Mouse (Mus musculus) intestine, postnatal 0 days (tissue): Measurements from ENCODE around the gene Gm21915. TPM values are rescaled to one million over a fixed set of nuclear protein-coding genes. Genes with fewer than 3 reads are reported as not detected.

Experiments used
- ATAC-seq: fragments of 200-750 bp; cut with Nextera tagmentation; 2 replicates; pipeline ENCODE4 v1.8.0; 2017; ENCODE audit warnings: mild to moderate bottlenecking, moderate TSS enrichment, moderate library complexity
- H3K27ac ChIP-seq: fragments of 300-500 bp; sonication (generic); 2 replicates; pipeline ENCODE4 v1.5.1; 2014; ENCODE audit warnings: mild to moderate bottlenecking, low read depth, low read length, moderate library complexity
- H3K27me3 ChIP-seq: fragments of 300-500 bp; sonication (generic); replicated peaks from 2 replicates; pipeline ENCODE4 v1.6.1; 2014; ENCODE audit warnings: low read length, mixed read lengths; ENCODE audit not compliant: control insufficient read depth, insufficient read depth
- H3K36me3 ChIP-seq: fragments of 300-500 bp; sonication (generic); 2 replicates; pipeline ENCODE4 v1.6.1; 2014; ENCODE audit warnings: mild to moderate bottlenecking, moderate library complexity; ENCODE audit not compliant: control insufficient read depth, insufficient read depth
- H3K4me1 ChIP-seq: fragments of 300-500 bp; sonication (generic); replicated peaks from 2 replicates; pipeline ENCODE4 v1.6.1; 2014; ENCODE audit warnings: antibody characterized with exemption, low read length, mixed read lengths; ENCODE audit not compliant: control insufficient read depth, insufficient read depth
- H3K4me2 ChIP-seq: fragments of 300-500 bp; sonication (generic); replicated peaks from 2 replicates; pipeline ENCODE4 v1.6.1; 2014; ENCODE audit warnings: low read depth, mild to moderate bottlenecking, moderate library complexity
- H3K4me3 ChIP-seq: fragments of 300-500 bp; sonication (generic); 2 replicates; pipeline ENCODE4 v1.5.1; 2014; ENCODE audit warnings: low read depth, low read length
- H3K9ac ChIP-seq: fragments of 300-500 bp; sonication (generic); 2 replicates; pipeline ENCODE4 v1.6.1; 2014; ENCODE audit warnings: mild to moderate bottlenecking, low read depth, low read length
- H3K9me3 ChIP-seq: fragments of 300-500 bp; sonication (generic); 2 replicates; pipeline ENCODE4 v1.6.1; 2016; ENCODE audit warnings: mixed run types; ENCODE audit not compliant: control insufficient read depth
- CTCF ChIP-seq: sonication (generic); IDR thresholded peaks from 2 replicates; pipeline ENCODE4 v1.5.1; 2016; ENCODE audit warnings: low read depth, mild to moderate bottlenecking, control low read depth, antibody characterized with exemption, moderate library complexity
- WGBS: fragments of 180-500 bp; shearing (Covaris S2); extraction: QIAGEN DNeasy Blood & Tissue Kit; methylation state at CpG from one replicate; pipeline ENCODE4 v1.1.7; 2014; 5-methylcytosine and 5-hydroxymethylcytosine counted together
- polyA plus RNA-seq: library from polyadenylated mRNA; unstranded; fragments of >200 nt; fragmentation: Nextera tagmentation; extraction: Ambion mirVana; gene quantifications from 2 replicates; pipeline ENCODE4 v1.2.1, GENCODE M21; 2015

Gene Gm21915
- polyA plus RNA-seq, 1 experiment from 2014 or later, result not detected

- 2% methylated on average over 39 of the region's 53 CpGs for whole genome bisulfite sequencing
- ATAC-seq, result 0 out of 2 replicates have a peak, but pooled peaks have one; percentile 25
- H3K4me1 ChIP-seq, result peaks cover 4% of the 10 kb centered on the region; the same call in 1 of the 2 replicates
- peaks cover 26% of the 10 kb centered on the region for H3K27me3 ChIP-seq
- H3K9me3 ChIP-seq, result no peaks in the 10 kb centered on the region
- H3K4me3 ChIP-seq, result peak within 1 kb of the TSS; percentile 51
- peak within 1 kb of the TSS; percentile 71 for H3K4me2 ChIP-seq
- H3K27ac ChIP-seq, result peak within 1 kb of the TSS; percentile 74
- TF ChIP-seq CTCF, result no peak
- H3K36me3 ChIP-seq, result no peaks in the 10 kb centered on the region
- peak within 1 kb of the TSS; percentile 43 for H3K9ac ChIP-seq
These were observed 15.5 kb downstream of the Gm21915 start, which contains the start of gene Clmp for GRCm38 (mm10) chr9:40685801-40686420. Gene Clmp (plus strand): TSS chr9:40685962.

DNA sequence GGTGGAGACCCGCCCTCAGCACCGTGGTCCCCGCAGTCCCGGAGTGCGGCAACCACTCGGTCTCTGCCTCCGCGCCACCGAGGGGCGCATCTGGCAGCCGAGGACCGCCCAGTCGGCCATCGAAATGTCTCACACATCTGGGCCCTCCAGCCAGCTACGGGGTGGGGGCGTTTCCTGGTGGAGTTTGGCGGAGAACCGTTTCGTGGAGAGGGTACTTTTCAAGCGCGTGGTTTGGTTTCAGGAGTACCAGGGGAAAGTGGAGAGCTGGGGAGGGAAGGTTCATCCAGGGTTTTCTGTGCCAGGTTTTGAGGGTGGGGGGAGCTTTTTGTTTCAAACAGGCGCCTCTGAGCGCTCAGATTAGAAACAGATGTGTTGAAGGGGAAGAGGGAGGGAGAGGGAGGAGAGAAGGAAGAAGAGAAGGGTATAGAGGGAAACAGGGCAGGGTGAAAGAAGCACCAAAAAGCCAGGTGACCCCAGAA, 16.0 kb downstream of the Gm21915 start:
- Histone ChIP-seq H3K27ac (peak overlapping the region; percentile 74), H3K4me2 (peak overlapping the region; percentile 71), H3K36me3 (no peaks in the 10 kb centered on the region), H3K4me1 (peaks cover 4% of the 10 kb centered on the region; the same call in 1 of the 2 replicates), H3K4me3 (peak overlapping the region; percentile 51), H3K9ac (peak overlapping the region; percentile 43), H3K27me3 (peaks cover 26% of the 10 kb centered on the region), H3K9me3 (no peaks in the 10 kb centered on the region)
- ATAC-seq, result 0 out of 2 replicates have a peak, but pooled peaks have one; percentile 28
- 1% methylated on average over 23 of the region's 23 CpGs for WGBS
- 0 out of 2 replicates have a peak, but pooled peaks have one; percentile 12 for TF ChIP-seq CTCF

DNA sequence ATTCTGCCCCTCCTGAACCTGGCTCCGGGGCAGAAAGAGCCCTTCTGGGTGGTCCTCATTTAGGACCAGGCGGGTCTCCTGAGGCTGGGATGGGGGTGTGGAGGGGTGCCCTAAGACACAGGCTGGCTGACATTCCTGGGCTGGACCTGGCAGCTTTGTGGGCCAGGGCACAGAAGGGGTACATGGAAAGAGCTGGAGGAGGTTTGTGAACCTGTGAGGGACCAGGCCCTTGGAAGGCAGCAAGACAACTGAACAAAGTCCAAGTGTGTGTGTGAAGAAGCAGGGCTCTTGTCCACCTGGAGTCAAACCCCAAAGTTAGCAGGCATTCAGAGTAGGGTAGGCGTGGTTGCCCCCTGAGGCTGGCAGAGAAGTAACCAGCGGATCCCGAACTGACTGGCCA, 16.6 kb downstream of the Gm21915 start:
- peaks cover 26% of the 10 kb centered on the region for H3K27me3 ChIP-seq
- H3K9ac ChIP-seq, result peak overlapping the region; percentile 43; the same call in 1 of the 2 replicates
- peak overlapping the region; percentile 71 for H3K4me2 ChIP-seq
- no peak overlapping the region for H3K27ac ChIP-seq
- peaks cover 4% of the 10 kb centered on the region; the same call in 1 of the 2 replicates for H3K4me1 ChIP-seq
- TF ChIP-seq CTCF, result no peak
- ATAC-seq, result no peak
- H3K4me3 ChIP-seq, result peak overlapping the region; percentile 51
- no peaks in the 10 kb centered on the region for H3K36me3 ChIP-seq
- no peaks in the 10 kb centered on the region for H3K9me3 ChIP-seq
- 53% methylated on average over 5 of the region's 5 CpGs for WGBS

- no peak overlapping the region for H3K9ac ChIP-seq
- H3K36me3 ChIP-seq, result no peaks in the 10 kb centered on the region
- 49% methylated on average over 3 of the region's 3 CpGs for WGBS
- H3K27me3 ChIP-seq, result peaks cover 26% of the 10 kb centered on the region
- H3K4me3 ChIP-seq, result peak overlapping the region; percentile 51
- no peak overlapping the region for H3K27ac ChIP-seq
- no peak for ATAC-seq
- H3K4me2 ChIP-seq, result peak overlapping the region; percentile 71
- H3K4me1 ChIP-seq, result peaks cover 4% of the 10 kb centered on the region; the same call in 1 of the 2 replicates
- TF ChIP-seq CTCF, result no peak
- H3K9me3 ChIP-seq, result no peaks in the 10 kb centered on the region
These were observed 17.1 kb downstream of the Gm21915 start for GRCm38 (mm10) chr9:40687553-40687952.

DNA sequence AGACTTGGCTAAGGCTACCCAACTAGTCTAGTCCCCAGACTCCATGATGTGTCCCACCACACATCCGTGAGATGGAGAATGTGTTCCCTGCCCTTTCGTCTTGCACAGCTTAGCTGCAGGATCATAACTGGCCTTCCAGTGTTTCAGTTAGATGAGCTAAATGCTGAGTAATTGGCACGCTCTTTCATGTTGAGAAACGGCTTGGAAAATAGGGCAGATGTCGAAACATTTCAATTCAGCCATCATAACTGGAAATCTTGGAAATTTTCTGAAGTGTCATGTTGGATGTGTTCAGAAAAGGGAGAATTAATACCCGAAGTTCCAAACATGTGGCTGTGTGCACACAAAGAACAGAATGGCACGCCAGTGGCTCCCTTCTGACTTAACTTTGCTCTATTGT, 20.1 kb downstream of the Gm21915 start:
- Histone ChIP-seq H3K4me1 (peaks cover 4% of the 10 kb centered on the region; the same call in 1 of the 2 replicates), H3K9me3 (no peaks in the 10 kb centered on the region), H3K9ac (no peak overlapping the region), H3K4me3 (no peak overlapping the region), H3K4me2 (no peak overlapping the region), H3K27ac (no peak overlapping the region), H3K36me3 (no peaks in the 10 kb centered on the region), H3K27me3 (peaks cover 20% of the 10 kb centered on the region)
- TF ChIP-seq CTCF, result no peak
- no peak for ATAC-seq
- 89% methylated on average over 7 of the region's 7 CpGs for WGBS

- no peak for ATAC-seq
- no peak overlapping the region for H3K4me3 ChIP-seq
- no peak for TF ChIP-seq CTCF
- H3K27ac ChIP-seq, result no peak overlapping the region
- H3K9ac ChIP-seq, result no peak overlapping the region
- no peak overlapping the region for H3K4me2 ChIP-seq
- H3K27me3 ChIP-seq, result no peaks in the 10 kb centered on the region
- no peaks in the 10 kb centered on the region for H3K36me3 ChIP-seq
- WGBS, result 37% methylated on average over 3 of the region's 3 CpGs
- H3K9me3 ChIP-seq, result no peaks in the 10 kb centered on the region
- H3K4me1 ChIP-seq, result no peaks in the 10 kb centered on the region
These were observed 22.6 kb downstream of the Gm21915 start for GRCm38 (mm10) chr9:40693026-40693425.
